Mouse (Mus musculus): ENCODE results near the gene Gm14496. TPM values are rescaled to one million over a fixed set of nuclear protein-coding genes. Genes with fewer than 3 reads are reported as not detected.
"Not testable (repeated sequence)": the region's sequence is repeated elsewhere in the genome, so short reads cannot be mapped to it uniquely, and the experiment has no call there.

The Gm14496 gene
- total RNA-seq (2021): not detected
- long read RNA-seq: 0 reads

- no peak for DNase-seq (ENCODE audit: low spot score in 2 of 2)
These were observed at the start of gene Gm14496 for GRCm38 (mm10) chr2:181990829-181991228. Gm14496 (plus strand) TSS chr2:181991129.

GRCm38 (mm10) chr2:181952747-181953680 lies 37.9 kb upstream of the Gm14496 start:
- DNase-seq (ENCODE audit: low spot score in 2 of 2): not testable (repeated sequence)

- DNase-seq (ENCODE audit: low spot score in 2 of 2): no peak
These were observed 22.5 kb upstream of the Gm14496 start for GRCm38 (mm10) chr2:181968395-181968794.

GRCm38 (mm10) chr2:181969187-181969586 lies 21.7 kb upstream of the Gm14496 start:
- no peak for DNase-seq (ENCODE audit: low spot score in 2 of 2)

GRCm38 (mm10) chr2:181981969-181982368 lies 9.0 kb upstream of the Gm14496 start:
- DNase-seq (ENCODE audit: low spot score in 2 of 2): not testable (repeated sequence)

Other genes starting within 250 kb of the Gm14496 start
- 10 to 100 TPM; 26.0 to 28.5 TPM for gene Myt1, start 227.8 kb upstream of the Gm14496 start, total RNA-seq (2021)
- 10 to 100 TPM; 86.1 to 89.1 TPM for gene Pcmtd2, start 153.3 kb upstream of the Gm14496 start, total RNA-seq (2021)
- 10 to 100 TPM; 27.3 to 30.2 TPM for gene Polr3k, start 126.8 kb upstream of the Gm14496 start, total RNA-seq (2021)